Mouse (Mus musculus) thymus, postnatal 0 days (tissue): ENCODE measurements around the gene Epm2aip1. TPM values are rescaled to one million over a fixed set of nuclear protein-coding genes. Genes with fewer than 3 reads are reported as not detected.
A peak's percentile ranks its signal among the peaks of the same experiment; 100 is the strongest.

ENCODE experiments used
- DNase-seq: peaks from one replicate; pipeline ENCODE4 v3.0.0-alpha.2; 2015; ENCODE audit warnings: low spot score
- polyA plus RNA-seq: library from polyadenylated mRNA; unstranded; fragments of >200 nt; fragmentation: Nextera tagmentation; extraction: Ambion mirVana; gene quantifications from 2 replicates; pipeline ENCODE4 v1.2.1, GENCODE M21; 2015

The Epm2aip1 gene
- polyA plus RNA-seq, 1 experiment from 2014 or later = 19.9 TPM

DNA sequence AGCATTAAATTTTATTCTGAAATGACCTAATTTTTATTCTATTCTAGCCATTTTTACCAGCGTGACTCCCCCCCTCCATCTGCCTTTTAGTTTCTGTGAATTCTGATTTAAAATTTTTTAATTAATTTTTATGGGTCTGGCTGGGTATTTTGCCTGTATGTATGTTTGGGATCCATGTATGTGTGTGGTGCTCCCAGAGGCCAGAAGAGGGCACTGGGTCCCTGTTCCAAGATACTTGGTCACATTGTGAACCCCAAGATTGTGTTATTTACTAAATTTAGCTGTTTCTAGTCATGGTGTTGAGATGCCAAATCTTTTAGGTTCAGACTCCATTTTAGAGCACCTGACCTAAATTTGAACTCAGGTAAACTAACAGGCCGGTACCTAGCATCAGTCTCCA lies 14.7 kb downstream of the Epm2aip1 start:
- DNase-seq = no peak

- DNase-seq = no peak
Observed at GRCm38 (mm10) chr9:111287956-111288355, 16.2 kb downstream of the Epm2aip1 start.

DNA sequence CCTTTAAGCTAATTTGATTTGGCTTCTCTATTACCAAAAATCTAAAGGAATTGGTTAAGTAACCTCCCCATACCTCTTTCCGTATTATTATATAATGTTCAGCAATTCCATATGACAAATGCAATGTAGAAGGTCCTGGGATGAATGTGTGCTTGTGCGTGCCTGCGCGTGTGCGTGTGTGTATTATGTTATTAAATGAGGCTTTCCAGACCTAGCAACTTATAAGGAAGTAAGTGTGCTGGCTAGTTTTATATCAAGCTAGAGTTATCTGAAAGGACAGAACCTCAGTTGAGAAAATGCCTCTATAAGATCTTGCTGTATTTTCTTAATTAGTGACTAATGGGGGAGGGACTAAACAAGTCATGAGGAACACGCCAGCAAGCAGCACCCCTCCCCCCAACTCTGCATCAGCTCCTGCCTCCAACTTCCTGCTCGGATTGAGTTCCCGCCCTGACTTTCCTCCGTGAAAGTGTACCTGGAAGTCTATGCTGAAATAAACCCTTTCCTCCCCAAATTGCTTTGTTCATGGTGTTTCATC lies 17.6 kb downstream of the Epm2aip1 start:
- DNase-seq = no peak

- peak; percentile 86 for DNase-seq
Observed at GRCm38 (mm10) chr9:111289832-111290339, 18.2 kb downstream of the Epm2aip1 start.

DNA sequence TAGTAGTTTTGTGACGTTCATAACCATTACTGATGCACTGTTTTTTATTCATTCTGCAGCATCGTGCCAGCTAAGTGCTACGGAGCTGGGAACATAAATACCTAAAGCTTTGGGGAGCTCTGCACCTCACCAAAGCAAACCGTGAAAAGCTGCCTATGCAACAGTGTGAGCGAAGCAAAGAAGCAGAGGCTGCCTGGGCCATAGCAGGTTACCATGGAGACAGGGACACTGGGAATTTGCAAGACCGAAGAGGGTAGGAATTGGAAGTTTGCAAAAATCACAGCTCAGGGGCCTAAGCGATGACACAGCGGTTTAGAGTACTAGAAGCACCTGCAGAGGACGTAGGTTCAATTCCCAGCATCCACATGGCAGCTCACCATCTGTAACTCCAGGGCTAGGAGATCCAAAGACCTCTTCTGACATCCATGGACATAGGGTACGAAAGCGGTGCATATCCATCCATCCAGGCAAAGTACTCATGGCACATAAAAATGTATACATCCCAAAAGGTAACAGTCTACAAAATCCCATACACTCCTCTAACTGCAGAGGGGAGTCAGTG lies 18.9 kb downstream of the Epm2aip1 start:
- no peak for DNase-seq

GRCm38 (mm10) chr9:111293234-111293633 lies 21.5 kb downstream of the Epm2aip1 start:
- no peak for DNase-seq

DNA sequence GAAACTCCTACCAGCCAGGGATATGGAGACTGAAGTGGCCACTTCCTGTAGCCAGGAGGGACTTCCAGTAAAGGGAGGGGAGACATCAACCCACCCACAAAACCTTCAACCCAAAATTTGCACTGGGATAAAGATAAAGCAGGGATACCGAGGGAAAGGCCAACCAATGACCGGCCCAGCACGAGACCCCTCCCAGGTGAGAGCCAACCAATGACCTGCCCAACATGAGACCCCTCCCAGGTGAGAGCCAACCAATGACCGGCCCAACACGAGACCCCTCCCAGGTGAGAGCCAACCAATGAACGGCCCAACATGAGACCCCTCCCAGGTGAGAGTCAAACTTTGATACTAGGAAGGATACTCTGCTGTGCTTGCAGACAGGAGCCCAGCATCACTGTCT lies 23.2 kb downstream of the Epm2aip1 start:
- DNase-seq = no peak

DNA sequence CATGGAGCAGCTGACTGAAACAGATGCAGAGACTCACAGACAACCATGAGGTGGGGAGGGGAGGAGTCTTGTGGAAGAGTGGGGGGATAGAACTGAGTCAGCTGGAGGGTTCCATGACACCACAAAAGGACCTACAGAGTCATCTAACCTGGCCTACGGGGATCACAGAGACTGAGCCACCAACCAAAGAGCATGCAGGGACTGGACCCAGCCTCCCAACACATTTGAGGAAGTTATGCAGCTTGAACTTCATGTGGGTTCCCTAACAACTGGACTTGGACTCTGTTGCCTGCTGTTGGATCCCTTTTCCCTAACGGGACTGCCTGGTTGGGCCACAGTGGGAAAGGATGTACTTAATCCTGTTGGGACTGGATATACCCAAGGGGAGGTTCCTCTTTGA lies 23.6 kb downstream of the Epm2aip1 start:
- no peak for DNase-seq

GRCm38 (mm10) chr9:111296433-111296832 lies 24.7 kb downstream of the Epm2aip1 start:
- no peak for DNase-seq

- no peak for DNase-seq
Observed at GRCm38 (mm10) chr9:111298606-111299005, 26.9 kb downstream of the Epm2aip1 start.

- no peak for DNase-seq
Observed at GRCm38 (mm10) chr9:111302196-111302831, 30.6 kb downstream of the Epm2aip1 start.

DNA sequence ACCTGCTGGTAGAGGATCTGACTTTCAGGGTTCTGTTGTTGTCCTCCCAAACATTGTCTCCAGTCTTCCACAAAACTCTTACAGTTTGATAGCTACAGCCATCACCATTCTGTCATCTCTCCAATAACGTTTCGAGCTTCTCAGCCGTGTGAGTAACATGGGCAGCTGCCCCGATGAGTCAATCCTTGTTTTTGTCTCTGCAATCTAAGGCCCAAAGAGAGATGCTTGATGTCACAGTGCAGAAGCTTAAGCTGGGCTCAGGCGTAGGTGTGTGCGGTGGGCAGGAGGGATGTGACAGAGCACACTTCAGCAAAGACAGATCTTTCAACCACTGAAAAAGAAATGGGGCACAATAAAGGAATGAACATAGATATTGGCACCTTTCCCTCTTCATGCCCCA lies 32.3 kb downstream of the Epm2aip1 start:
- no peak for DNase-seq

DNA sequence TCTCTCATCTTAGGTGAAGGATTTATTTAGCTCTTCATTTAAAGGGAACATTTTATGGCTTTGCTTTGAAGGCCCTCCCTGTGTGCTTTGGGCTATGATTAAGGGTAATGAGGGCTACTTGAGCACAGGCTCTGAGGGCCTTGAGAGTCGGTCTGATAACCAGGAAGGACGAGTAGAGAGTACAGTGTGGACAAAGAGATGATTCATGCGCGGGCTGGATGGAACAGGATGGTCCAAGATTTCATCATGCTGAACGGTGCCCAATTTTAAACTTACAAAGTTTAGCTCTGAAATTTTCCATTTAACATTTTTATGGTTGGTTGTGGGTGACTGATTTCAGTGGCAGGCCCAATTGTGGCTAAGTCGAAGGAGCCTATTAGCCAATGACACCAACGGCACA lies 34.4 kb downstream of the Epm2aip1 start:
- DNase-seq = no peak

GRCm38 (mm10) chr9:111311031-111311842 lies 39.5 kb downstream of the Epm2aip1 start, which contains the start of gene Trank1:
TSS of gene Trank1 (plus strand) at chr9:111311739.
- DNase-seq = no peak

- DNase-seq = no peak
Observed at GRCm38 (mm10) chr9:111311843-111312441, 40.2 kb downstream of the Epm2aip1 start.

DNA sequence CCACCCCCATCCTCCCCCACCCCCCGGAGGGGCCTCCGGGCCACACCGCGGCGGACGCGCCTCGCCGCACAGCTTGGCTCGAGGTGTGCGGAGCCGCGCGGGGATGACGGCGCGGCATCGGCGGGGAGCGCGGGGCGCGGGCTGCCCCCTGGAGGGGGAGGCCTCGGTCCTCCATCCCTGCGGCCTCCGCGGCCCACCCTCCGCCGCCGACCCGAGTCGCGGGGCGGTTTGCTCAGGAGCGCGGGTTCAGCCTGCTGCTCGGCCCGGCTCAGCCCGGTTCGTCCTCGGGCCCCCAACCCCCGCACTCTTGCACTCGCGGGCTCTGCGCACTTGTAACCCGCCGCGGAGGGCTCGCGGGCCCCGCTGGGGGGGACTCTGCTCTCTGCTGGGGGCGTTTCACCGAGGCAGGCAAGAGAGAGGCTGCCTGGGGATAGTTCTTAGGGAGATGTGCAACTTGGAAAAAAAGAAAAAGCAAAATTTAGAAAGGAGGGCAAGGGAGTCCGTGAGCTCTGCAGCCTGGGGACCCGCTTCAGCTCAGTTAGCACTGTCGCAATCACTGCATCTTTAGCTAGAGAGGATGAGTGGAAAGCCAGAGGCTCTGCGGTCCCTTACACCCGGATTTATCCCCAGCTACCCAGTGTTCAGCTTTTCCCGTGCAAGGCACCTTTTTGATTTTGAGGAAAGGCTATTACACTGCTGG lies 40.9 kb downstream of the Epm2aip1 start:
- no peak for DNase-seq

DNA sequence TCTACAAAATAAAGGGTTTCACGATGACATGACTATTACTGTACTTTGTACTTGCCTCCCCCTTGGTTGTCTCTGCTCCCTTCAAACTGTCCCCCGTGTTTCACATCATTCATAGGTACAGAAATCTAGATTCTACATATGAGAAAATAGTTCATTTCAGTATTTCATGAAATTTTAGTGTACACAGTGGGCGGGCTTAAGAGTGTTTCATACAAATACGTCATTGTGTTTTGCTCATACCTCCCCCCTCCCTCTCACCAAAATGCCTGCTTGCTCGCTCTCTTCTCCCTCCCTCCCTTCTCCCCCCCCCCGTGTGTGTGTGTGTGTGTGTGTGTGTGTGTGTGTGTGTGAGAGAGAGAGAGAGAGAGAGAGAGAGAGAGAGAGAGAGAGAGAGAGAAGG lies 41.6 kb downstream of the Epm2aip1 start:
- DNase-seq = no peak

GRCm38 (mm10) chr9:111313793-111314192 lies 42.1 kb downstream of the Epm2aip1 start:
- no peak for DNase-seq

DNA sequence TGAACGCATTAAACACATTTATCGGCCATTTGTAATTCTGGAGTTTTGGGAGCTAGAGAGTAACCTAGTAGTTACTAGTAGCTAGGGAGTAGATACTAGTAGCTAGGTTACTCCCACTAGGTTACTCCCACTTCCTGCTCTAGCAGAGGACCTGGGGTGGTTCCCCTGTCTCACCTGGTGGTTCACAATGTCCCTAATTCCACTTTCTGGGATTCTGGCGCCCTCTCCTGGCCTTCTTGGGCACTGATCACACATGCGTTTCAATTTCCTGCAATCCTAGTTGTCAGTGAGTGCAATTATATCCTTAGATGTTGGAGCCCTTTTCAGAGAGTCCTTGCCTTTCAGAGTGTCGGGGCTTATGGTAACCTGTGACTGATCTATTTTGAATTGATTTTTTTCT lies 42.5 kb downstream of the Epm2aip1 start:
- DNase-seq = peak; percentile 56

- no peak for DNase-seq
Observed at GRCm38 (mm10) chr9:111320912-111321311, 49.2 kb downstream of the Epm2aip1 start.

DNA sequence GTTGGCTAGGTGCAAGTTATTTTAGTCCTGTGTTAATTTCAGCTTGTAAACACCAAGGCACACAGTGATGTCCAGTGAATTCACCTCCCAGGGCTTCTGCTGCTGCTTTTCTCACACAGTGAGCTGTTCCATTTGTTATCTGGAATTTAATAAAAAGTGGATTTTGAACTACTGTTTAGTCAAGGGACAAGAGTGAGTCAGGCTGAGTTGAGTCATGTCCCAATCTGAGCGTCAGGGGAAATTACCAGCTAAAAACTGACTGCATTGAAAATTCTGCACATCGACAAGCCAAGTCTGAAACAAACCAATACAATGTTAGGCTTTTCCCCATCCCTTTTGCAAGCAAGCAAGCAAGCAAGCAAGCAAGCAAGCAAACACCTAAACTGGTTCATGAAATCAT lies 53.2 kb downstream of the Epm2aip1 start:
- DNase-seq = no peak
